Mouse (Mus musculus) stomach, postnatal 0 days (tissue): ENCODE measurements around the gene Lrg1.

Experiments
- CTCF ChIP-seq: IDR thresholded peaks from 2 replicates; pipeline ENCODE4 v1.5.1; 2016; ENCODE audit warnings: antibody characterized with exemption, low read depth, mild to moderate bottlenecking, moderate library complexity
- EP300 ChIP-seq: optimal IDR thresholded peaks from 2 replicates; pipeline ENCODE3; 2016; ENCODE audit warnings: antibody characterized with exemption

DNA sequence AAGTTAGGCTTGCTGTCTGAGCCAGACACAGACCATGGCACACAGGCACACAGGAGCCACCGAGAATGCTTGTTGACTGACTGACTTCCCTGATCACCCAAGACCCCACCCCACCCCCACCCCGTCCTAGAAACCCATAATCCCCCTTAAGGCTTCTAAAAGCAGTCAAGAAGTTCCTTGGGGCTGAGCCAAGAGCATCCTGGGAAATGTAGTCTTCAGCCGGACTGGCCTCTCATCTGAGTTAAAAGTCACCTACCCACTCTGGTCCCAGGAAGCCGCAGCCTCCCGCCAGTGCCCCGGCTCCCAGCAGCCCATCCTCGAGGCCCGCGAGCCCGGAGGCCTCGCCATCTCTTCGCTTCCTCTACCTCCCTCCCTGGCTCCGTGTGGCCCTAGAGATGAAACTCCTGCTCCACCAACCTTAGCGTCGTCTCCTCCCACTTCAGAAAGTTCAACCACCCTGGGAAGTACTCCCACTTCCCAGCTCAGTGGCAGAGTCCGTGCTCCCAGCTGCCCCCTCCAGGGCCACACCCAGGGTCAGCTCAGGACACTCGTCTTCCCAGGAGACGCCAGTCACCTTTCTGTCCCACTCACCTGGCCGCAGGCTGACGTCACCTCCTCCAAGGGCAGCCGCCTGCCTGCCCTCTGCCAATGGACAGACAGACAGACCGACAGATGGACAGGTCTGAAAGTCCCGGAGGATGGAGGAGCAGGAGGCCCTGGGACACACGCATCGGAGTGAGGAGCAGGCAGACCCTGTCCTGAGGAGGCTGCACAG, 16.2 kb upstream of the Lrg1 start:
- TF ChIP-seq CTCF (no peak), EP300 (no peak)
